Mouse (Mus musculus) NIH3T3 (cell line): ENCODE measurements at regions not wholly inside any gene's neighbourhood (a gene's known extent, or its start where the extent isn't known, plus 50 kb on each side); places are given as distances from the start of the nearest gene placed in this dataset.
"Not testable (repeated sequence)": the region's sequence is repeated elsewhere in the genome, so short reads cannot be mapped to it uniquely, and the experiment has no call there.

Experiments used
- DNase-seq: peaks from one replicate; pipeline ENCODE4 v3.0.0-alpha.2; 2012; ENCODE audit warnings: low read depth

GRCm38 (mm10) chr3:22285904-22286303 is 209.5 kb downstream of the Tbl1xr1 start:
- DNase-seq: no peak

DNA sequence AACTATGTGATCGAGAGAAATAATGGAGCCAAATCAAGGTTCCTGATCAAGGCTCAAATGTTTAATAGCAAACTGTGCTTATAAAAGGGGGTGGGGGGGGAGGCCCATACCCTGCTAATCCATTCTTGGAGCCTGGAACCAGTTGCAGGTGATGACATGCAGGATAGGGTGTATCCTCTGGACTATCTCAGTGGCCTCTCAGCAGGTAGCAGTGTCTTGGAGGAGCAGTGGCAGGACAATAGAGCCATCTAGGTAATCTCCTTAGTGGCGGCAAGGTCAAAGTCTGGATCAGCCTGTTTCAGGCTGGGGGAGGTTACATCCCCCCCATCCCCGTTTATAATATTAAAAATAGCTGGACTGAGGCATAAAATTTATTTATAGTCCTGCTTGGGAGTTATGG is 217.0 kb downstream of the Tbl1xr1 start:
- no peak for DNase-seq

- DNase-seq: not testable (repeated sequence)
Observed at GRCm38 (mm10) chr3:22294081-22294480, 217.6 kb downstream of the Tbl1xr1 start.

- DNase-seq: not testable (repeated sequence)
Observed at GRCm38 (mm10) chr3:22296925-22297324, 220.5 kb downstream of the Tbl1xr1 start.

- DNase-seq: not testable (repeated sequence)
Observed at GRCm38 (mm10) chr3:22297831-22298230, 221.4 kb downstream of the Tbl1xr1 start.

- no peak for DNase-seq
Observed at GRCm38 (mm10) chr3:22300553-22300952, 224.1 kb downstream of the Tbl1xr1 start.

DNA sequence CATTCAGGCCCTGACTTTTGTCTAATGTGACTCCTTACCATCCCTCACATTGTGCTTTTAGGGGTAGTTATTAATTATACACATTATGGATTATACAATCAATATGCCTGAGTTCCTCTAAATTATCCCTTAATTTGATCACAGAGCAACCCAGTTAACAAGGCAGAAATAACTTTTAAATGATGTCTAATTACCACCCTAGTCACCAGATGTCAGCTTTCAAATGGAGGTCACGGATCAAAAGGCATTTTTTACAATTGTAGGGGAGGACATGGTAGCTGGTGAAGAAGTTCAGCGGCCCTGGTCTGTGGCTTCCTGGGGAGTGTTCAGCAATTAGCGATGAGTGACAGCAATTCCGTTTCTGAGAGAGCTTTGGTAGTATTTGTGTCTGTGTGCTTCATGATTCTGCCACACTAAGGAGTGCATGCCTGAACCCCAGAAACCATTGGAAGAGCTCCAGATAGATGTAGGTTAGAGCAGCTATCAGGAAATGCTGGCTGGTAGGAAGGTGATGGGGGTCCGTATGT is 225.6 kb downstream of the Tbl1xr1 start:
- no peak for DNase-seq

DNA sequence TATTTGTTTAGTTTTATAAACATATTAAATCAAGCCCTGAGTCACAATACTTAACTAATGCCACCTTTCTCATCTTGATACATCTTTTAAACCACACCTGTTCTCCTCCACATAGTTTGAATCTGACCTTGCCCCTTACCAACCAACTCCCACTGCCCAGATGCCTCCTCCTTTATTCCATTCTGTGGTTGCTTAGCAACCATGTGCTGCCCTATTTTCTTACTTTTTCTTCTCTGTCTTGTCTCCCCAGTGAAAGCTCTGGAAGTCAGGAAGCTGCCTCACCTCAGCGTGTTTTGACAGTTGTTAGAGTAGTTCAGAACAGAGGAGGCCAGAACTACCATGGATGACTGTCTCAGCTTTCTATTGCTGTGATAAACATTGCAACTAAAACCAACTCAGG is 227.7 kb downstream of the Tbl1xr1 start:
- no peak for DNase-seq

DNA sequence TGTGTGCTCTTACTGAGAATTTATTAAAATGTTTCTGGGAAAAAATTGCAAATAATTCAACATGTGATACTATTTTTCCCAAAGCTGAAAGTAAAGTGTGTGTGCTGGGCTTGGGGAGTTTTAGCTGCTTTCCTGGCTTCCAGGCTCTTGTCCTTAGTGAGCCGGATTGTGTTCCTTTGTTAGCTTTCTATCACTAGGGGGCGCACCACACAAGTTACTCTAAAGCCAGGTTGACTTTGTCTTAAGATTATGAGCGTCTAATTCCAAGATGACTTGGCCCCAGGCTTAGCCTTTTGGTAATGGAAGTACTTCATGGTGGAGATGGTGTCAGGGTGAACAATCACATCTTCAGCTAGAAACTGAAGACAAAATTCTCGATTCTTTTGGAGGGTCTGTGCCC is 230.2 kb downstream of the Tbl1xr1 start:
- peak; percentile 22 for DNase-seq

GRCm38 (mm10) chr3:22308962-22309361 is 232.5 kb downstream of the Tbl1xr1 start:
- DNase-seq: peak; percentile 77

DNA sequence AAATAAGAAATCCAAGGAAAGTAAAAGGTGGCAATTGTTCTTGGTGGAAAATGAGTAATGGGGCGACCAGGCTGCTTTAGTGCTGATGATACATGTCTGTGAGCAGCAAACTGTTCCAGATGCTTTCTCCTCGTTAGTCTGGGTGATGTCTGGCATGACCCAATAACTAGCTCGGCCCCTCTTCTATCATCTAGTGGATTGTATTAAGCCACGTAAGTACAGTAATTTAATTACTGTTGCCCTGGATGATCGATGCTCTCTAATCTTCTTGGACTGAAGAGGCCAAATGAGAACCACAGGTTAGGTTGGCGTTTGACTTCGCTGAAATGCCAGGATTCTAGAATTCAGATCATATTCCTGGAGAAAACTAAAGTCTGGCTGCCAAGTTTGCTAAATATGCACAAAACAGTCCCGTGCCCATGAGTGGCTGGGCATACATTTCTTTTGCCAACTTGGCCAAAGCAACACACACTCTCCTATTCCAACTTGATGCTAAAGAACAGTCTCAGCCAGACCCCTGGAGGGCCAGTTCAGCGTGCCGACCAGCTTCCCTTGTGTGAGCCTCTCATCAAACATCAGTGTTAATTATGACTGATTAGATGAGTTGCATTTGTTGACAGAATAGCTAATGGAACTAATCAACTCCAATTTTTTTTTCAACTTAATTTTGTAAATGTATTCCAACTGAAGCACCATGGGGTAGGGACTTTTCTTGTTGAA is 240.2 kb downstream of the Tbl1xr1 start:
- no peak for DNase-seq

DNA sequence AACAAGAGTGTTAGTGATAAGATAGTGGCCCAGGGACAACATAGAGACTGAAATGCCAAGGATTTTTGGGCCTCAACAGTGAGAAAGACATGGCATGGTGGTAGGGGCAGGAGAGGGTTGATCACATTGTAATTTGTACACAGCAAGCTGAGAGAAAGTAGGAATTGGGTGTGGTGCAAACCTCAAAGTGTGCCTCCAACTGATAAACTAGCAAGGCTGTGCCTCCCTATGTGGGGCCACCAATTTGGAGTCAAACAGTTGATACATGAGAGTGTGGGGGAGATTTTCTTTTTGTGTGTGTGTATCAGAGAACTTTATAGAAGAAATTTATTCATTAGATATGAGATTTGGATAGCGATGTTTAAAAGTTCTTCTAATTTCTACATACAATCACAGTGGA is 244.0 kb downstream of the Tbl1xr1 start:
- DNase-seq: not testable (repeated sequence)

DNA sequence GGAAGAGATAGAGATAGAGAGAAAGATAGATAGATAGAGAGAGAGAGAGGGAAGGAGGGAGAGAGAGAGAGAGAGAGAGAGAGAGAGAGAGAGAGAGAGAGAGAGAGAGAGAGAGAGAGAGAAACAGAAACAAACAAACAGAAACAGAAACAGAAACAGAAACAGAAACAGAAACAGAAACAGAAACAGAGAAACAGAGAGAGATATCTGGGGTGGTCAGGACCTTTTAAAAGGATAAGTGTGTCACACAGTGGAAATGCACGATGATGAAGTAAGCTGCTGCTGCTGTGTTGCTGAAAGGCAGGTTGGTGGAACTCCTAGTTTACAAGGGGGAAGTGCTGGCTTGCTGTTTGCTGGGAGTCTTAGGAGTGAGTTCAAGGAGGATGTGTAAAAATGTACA is 254.8 kb downstream of the Tbl1xr1 start:
- no peak for DNase-seq
